Mouse (Mus musculus): Measurements from ENCODE around the gene P3h4.

P3h4 gene

GRCm38 (mm10) chr11:100360175-100360574 is 54.5 kb downstream of the P3h4 start:
- no peak for DNase-seq (ENCODE audit: low read depth)
